35 mouse cellular contexts compared by ENCODE assay signal in the genomic region with DNA sequence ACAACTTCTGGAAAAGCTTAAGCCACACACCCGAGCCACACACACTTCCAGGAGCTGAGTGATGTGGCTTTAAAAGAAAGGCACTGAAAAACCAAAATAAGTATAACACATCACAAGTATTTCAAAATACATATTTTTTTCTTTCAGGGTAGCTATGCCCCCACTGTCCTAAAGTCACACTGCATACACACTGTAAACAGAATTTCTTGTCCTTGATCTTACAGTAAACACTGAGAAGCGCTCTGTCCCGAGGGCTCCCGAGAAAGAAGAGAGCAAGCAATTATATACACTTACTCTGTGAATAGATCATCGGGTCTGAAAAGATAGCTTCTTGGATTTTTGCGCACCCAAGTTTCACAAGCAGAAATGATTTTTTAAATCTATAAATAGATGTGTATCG.
"Had no signal": no experiment of that assay in that cellular context is flagged by ENCODE, and none has a peak within 500 bp of the region (broad histone marks: within the 10 kb centered on the region; RNA-seq: fewer than 3 reads in every experiment).

No protein-coding gene starts in this region.

- H3K9me3 ChIP-seq: heart, embryonic 10.5 days; heart, embryonic 12.5 days; heart, embryonic 13.5 days; heart, embryonic 15.5 days; hindbrain, embryonic 10.5 days; hindbrain, embryonic 12.5 days; hindbrain, embryonic 13.5 days; hindbrain, embryonic 15.5 days; intestine, embryonic 15.5 days; kidney, embryonic 15.5 days had no signal

- ATAC-seq: hindbrain, embryonic 16.5 days; hindbrain, postnatal 0 days; inflammation-experienced regulatory T-cells, adult 6 months; intestine, embryonic 15.5 days; intestine, embryonic 16.5 days; intestine, postnatal 0 days had no signal

- H3K27ac ChIP-seq: heart, adult 2 months; heart, embryonic 10.5 days; heart, embryonic 13.5 days; heart, embryonic 15.5 days; hindbrain, embryonic 10.5 days; hindbrain, embryonic 12.5 days; hindbrain, embryonic 13.5 days; hindbrain, embryonic 14.5 days; hindbrain, embryonic 15.5 days; hindbrain, postnatal 0 days; intestine, embryonic 15.5 days; kidney, embryonic 15.5 days; kidney, postnatal 0 days; layer of hippocampus, adult 2 months had no signal

- DNase-seq: heart, adult 2 months; heart, postnatal 10 days; heart, postnatal 14 days; heart, postnatal 36 days; heart, postnatal 4 days; kidney, adult 11 months; kidney, adult 18-20 months; kidney, adult 2 months; kidney, adult 8-10 months; kidney, adult 9 months; kidney, postnatal 10 days; kidney, postnatal 14 days; kidney, postnatal 25 days; kidney, postnatal 36 days; kidney, postnatal 4 days; layer of hippocampus, adult 9-11 months had no signal

- H3K27me3 ChIP-seq: heart, embryonic 12.5 days; heart, embryonic 13.5 days; heart, embryonic 15.5 days; hindbrain, embryonic 12.5 days; hindbrain, embryonic 13.5 days; hindbrain, embryonic 15.5 days; intestine, embryonic 15.5 days; kidney, embryonic 15.5 days had no signal

- H3K9ac ChIP-seq: heart, embryonic 12.5 days; heart, embryonic 13.5 days; heart, embryonic 15.5 days; hindbrain, embryonic 12.5 days; hindbrain, embryonic 13.5 days; hindbrain, embryonic 14.5 days; hindbrain, embryonic 15.5 days; intestine, embryonic 15.5 days; kidney, embryonic 15.5 days had no signal

- H3K4me1 ChIP-seq: heart, embryonic 10.5 days; heart, embryonic 12.5 days; heart, embryonic 13.5 days; heart, embryonic 15.5 days; hindbrain, embryonic 10.5 days; hindbrain, embryonic 12.5 days; hindbrain, embryonic 13.5 days; hindbrain, embryonic 15.5 days; intestine, embryonic 15.5 days; kidney, embryonic 15.5 days had no signal

- H3K4me2 ChIP-seq: heart, embryonic 11.5 days; heart, embryonic 12.5 days; heart, embryonic 13.5 days; heart, embryonic 15.5 days; hindbrain, embryonic 12.5 days; hindbrain, embryonic 13.5 days; hindbrain, embryonic 14.5 days; hindbrain, embryonic 15.5 days; intestine, embryonic 15.5 days; kidney, embryonic 15.5 days had no signal

- H3K4me3 ChIP-seq: heart, adult 2 months; heart, embryonic 10.5 days; heart, embryonic 12.5 days; heart, embryonic 13.5 days; heart, embryonic 15.5 days; hindbrain, embryonic 10.5 days; hindbrain, embryonic 12.5 days; hindbrain, embryonic 13.5 days; hindbrain, embryonic 15.5 days; intestine, embryonic 15.5 days; kidney, embryonic 15.5 days; layer of hippocampus, adult 2 months had no signal

- H3K36me3 ChIP-seq: heart, embryonic 10.5 days; heart, embryonic 12.5 days; heart, embryonic 13.5 days; heart, embryonic 15.5 days; hindbrain, embryonic 10.5 days; hindbrain, embryonic 12.5 days; hindbrain, embryonic 13.5 days; hindbrain, embryonic 15.5 days; intestine, embryonic 15.5 days; kidney, embryonic 15.5 days had no signal
